Mouse (Mus musculus) embryonic fibroblast, embryonic 13.5 days (primary cell): ENCODE measurements at regions not wholly inside any gene's neighbourhood (a gene's known extent, or its start where the extent isn't known, plus 50 kb on each side); places are given as distances from the start of the nearest gene placed in this dataset.
"Not testable (repeated sequence)": the region's sequence is repeated elsewhere in the genome, so short reads cannot be mapped to it uniquely, and the experiment has no call there.

Experiments
- H3K27ac ChIP-seq: 2 replicates; pipeline ENCODE4 v1.5.1; 2012; ENCODE audit warnings: low read length, control low read depth, inconsistent platforms; ENCODE audit not compliant: insufficient read depth
- H3K4me1 ChIP-seq: 2 replicates; pipeline ENCODE4 v1.6.1; 2011; ENCODE audit warnings: low read length; ENCODE audit not compliant: control insufficient read depth, insufficient read depth
- H3K4me3 ChIP-seq: 2 replicates; pipeline ENCODE4 v1.5.1; 2011; ENCODE audit warnings: mild to moderate bottlenecking, control low read depth, low read length; ENCODE audit not compliant: insufficient read depth
- CTCF ChIP-seq: IDR thresholded peaks from 2 replicates; pipeline ENCODE4 v1.5.1; 2011; ENCODE audit warnings: mild to moderate bottlenecking, control low read depth, low read length, moderate library complexity, borderline replicate concordance; ENCODE audit not compliant: insufficient read depth
- POLR2A ChIP-seq: IDR thresholded peaks from 2 replicates; pipeline ENCODE4 v1.6.1; 2011; ENCODE audit warnings: low read depth, mild to moderate bottlenecking, control low read depth, low read length, moderate library complexity

- TF ChIP-seq CTCF, result no peak
- TF ChIP-seq POLR2A, result no peak
- no peaks in the 10 kb centered on the region for H3K4me1 ChIP-seq
- no peak overlapping the region for H3K27ac ChIP-seq
- H3K4me3 ChIP-seq, result no peak overlapping the region
Observed at GRCm38 (mm10) chr3:155662280-155662679, 569.0 kb downstream of the Lrriq3 start.

GRCm38 (mm10) chr3:155672558-155672957 is 579.3 kb downstream of the Lrriq3 start:
- no peak overlapping the region for H3K27ac ChIP-seq
- H3K4me1 ChIP-seq, result no peaks in the 10 kb centered on the region
- no peak overlapping the region for H3K4me3 ChIP-seq
- TF ChIP-seq POLR2A (no peak), CTCF (no peak)

DNA sequence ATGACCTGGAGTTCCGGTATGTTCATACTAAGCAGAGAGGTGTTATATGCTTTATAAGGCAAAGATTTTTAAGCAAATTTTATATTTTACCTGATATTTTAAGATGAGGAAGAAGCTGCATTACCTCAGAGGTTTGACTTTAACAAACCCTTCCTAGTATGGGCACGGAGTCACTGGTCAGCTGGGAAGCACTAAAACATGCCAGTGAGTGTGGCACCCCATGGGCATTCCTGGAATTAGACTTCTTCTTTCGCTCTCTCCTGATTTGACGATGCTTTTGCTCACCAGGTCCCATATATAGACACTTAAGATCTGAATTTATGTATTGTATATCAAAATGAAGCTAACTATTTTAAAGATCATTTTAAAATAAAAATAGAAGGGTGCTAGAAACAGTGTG is 587.0 kb downstream of the Lrriq3 start:
- H3K4me1 ChIP-seq, result no peaks in the 10 kb centered on the region
- TF ChIP-seq CTCF (no peak), POLR2A (no peak)
- H3K27ac ChIP-seq, result no peak overlapping the region
- H3K4me3 ChIP-seq, result no peak overlapping the region

DNA sequence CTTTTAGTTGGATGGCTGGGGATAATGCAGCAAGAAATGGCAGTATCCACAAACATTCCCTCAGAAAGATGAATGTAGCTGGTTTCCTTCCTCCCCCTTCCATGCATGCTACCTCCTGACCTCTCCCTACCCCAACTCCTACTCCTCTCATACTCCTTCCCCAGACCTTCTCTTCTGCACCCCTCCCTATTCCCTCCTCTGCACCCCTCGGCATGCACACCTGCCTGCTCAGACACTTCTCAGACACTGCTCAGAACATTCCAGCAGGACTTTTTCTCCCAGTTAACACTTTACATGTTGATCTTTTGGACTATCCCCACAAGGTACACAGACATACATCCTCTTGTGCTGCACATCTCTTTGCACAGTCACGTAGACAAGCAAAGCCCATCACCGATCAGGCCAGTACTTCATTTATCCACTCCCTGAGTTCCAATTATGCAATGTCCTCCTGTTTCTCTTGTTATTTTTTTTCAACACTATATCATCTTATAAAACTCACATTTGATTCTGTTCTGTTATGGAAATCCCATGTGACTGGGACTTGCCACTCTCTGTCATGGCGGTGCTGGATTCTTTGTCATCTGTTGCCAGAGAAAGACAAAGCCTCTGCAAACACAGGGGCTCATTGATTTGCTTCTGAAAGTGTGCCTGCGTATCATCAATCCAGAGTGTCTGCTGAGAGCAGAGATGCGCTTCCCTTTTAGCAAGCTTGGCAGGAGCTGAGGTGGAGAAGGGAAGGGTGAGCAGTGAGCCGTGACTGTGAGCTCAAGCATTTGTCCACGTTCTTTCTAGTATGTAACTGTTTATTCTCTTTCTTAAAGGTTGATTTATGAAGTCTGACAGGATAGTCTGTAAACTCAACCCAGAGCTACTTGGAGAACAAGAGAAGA is 589.9 kb downstream of the Lrriq3 start:
- no peak for TF ChIP-seq POLR2A
- TF ChIP-seq CTCF, result no peak
- no peak overlapping the region for H3K4me3 ChIP-seq

DNA sequence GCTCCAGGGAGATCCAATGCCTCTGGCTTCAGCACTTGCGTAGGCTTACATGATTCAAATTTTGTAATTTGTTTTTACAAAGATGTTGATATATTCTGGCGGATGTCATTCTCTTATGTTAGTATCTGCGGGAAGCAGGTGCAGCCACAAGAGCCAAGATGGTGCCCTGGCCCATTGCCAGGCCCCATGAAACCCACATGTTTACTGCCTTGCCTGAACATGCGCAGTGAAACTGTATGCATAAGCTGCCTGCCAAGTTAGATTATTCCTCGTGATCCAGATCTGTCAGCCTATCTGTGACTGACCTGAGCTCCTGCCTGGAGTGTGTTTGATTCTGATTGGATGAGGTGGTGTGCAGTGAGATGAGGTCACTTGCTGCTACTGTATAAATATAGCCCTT is 595.1 kb downstream of the Lrriq3 start:
- H3K4me1 ChIP-seq, result no peaks in the 10 kb centered on the region
- TF ChIP-seq CTCF, result no peak
- TF ChIP-seq POLR2A, result no peak
- no peak overlapping the region for H3K27ac ChIP-seq
- no peak overlapping the region for H3K4me3 ChIP-seq

More for the DNA sequence above, 589.9 kb downstream of the Lrriq3 start:
- H3K27ac ChIP-seq, result no peak overlapping the region
- H3K4me1 ChIP-seq, result no peaks in the 10 kb centered on the region

DNA sequence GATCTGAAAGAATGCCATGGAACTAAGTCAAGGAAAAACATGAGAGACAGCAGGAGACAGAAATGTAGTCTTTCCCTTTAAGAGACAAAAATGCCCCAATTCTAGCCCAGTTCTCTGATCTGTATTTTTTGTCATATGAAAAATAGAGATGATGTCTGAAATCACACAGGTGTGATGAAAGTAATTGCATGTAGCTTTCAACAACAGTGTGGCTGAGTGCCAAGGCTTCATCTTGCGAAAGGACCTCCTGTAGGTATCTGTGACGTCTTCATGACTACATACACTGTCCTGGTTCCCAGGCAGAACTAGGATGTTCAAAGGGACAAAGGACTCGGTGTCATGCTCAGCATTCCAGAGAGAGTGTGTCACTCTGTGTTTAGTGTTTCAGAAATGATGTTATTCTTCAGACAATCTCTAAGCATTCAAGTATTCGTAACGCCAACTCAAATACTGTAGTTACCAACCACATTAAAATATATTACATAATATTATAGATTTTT is 629.8 kb downstream of the Lrriq3 start:
- peak overlapping the region; percentile 89 for H3K27ac ChIP-seq
- TF ChIP-seq POLR2A (no peak), CTCF (no peak)

DNA sequence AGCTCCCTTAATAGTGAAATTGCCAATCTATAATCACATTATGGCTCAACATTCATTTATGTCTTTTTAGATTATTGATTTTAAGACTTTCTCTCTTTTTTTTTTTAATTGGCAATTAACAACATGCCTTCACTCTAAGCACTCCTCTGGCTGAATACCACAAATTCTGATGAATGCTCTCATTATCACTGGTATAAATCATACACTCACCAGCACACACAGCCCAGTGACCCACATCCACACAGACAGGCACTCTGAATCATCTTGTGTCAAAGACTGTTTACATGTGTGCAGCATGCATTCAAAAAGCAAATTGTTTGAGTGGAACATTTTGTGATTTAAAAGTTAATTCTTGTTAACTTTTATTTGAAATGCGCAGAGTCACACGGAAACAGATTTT is 649.2 kb downstream of the Lrriq3 start:
- Histone ChIP-seq H3K27ac (no peak overlapping the region), H3K4me1 (no peaks in the 10 kb centered on the region), H3K4me3 (no peak overlapping the region)
- TF ChIP-seq CTCF, result no peak
- TF ChIP-seq POLR2A, result no peak

More for the DNA sequence above, 629.8 kb downstream of the Lrriq3 start:
- Histone ChIP-seq H3K4me1 (no peaks in the 10 kb centered on the region), H3K4me3 (no peak overlapping the region)

- H3K27ac ChIP-seq, H3K4me3 ChIP-seq, H3K4me1 ChIP-seq: not testable (repeated sequence)
Observed at GRCm38 (mm10) chr3:155746601-155747000, 653.4 kb downstream of the Lrriq3 start.

GRCm38 (mm10) chr3:155747511-155747910 is 654.3 kb downstream of the Lrriq3 start:
- Histone ChIP-seq H3K4me1 (no peaks in the 10 kb centered on the region), H3K27ac (no peak overlapping the region), H3K4me3 (no peak overlapping the region)
- TF ChIP-seq POLR2A (no peak), CTCF (no peak)

- H3K27ac ChIP-seq, result no peak overlapping the region
- TF ChIP-seq CTCF (no peak), POLR2A (no peak)
Observed at GRCm38 (mm10) chr3:155757285-155757684, 664.1 kb downstream of the Lrriq3 start.

More at GRCm38 (mm10) chr3:155757285-155757684, 664.1 kb downstream of the Lrriq3 start:
- H3K4me3 ChIP-seq, result no peak overlapping the region
- no peaks in the 10 kb centered on the region for H3K4me1 ChIP-seq
